Mouse (Mus musculus): ENCODE results near the gene B230104I21Rik. TPM values are rescaled to one million over a fixed set of nuclear protein-coding genes. Genes with fewer than 3 reads are reported as not detected.

B230104I21Rik gene
- polyA plus RNA-seq, 1 experiment from 2014 or later, result not detected

- no peaks in the 10 kb centered on the region for H3K9me3 ChIP-seq (ENCODE audit: low read length)
- no peaks in the 10 kb centered on the region for H3K4me1 ChIP-seq (ENCODE audit: insufficient read depth, low read depth, low read length)
- H3K27me3 ChIP-seq (replicated peaks; ENCODE audit: insufficient read depth, low read length), result no peaks in the 10 kb centered on the region
- H3K4me3 ChIP-seq (ENCODE audit: low read depth, low read length), result no peak overlapping the region
- no peak overlapping the region for H3K9ac ChIP-seq (replicated peaks; ENCODE audit: low read depth)
- no peaks in the 10 kb centered on the region for H3K36me3 ChIP-seq (ENCODE audit: insufficient read depth, low read length)
- no peak for ATAC-seq
- 33% methylated on average over 8 of the region's 8 CpGs for WGBS
- H3K27ac ChIP-seq (ENCODE audit: low read length), result no peak overlapping the region
- DNase-seq (ENCODE audit: low spot score), result no peak
- H3K4me2 ChIP-seq (replicated peaks; ENCODE audit: low read depth, low read length), result no peak overlapping the region
- TF ChIP-seq EP300 (IDR thresholded peaks at IDR 0.05) (no peak), CTCF (IDR thresholded peaks at IDR 0.05) (no peak)
Observed at GRCm38 (mm10) chr4:154386810-154387209, 50.9 kb downstream of the B230104I21Rik start.

GRCm38 (mm10) chr4:154389641-154390040, 53.7 kb downstream of the B230104I21Rik start:
- TF ChIP-seq EP300 (IDR thresholded peaks at IDR 0.05) (no peak), CTCF (IDR thresholded peaks at IDR 0.05) (no peak)
- H3K4me1 ChIP-seq (ENCODE audit: insufficient read depth, low read depth, low read length), result no peaks in the 10 kb centered on the region
- H3K9me3 ChIP-seq (ENCODE audit: low read length), result no peaks in the 10 kb centered on the region
- no peak overlapping the region for H3K9ac ChIP-seq (replicated peaks; ENCODE audit: low read depth)
- ATAC-seq (no peak), DNase-seq (ENCODE audit: low spot score) (no peak)
- no peaks in the 10 kb centered on the region for H3K36me3 ChIP-seq (ENCODE audit: insufficient read depth, low read length)
- 93% methylated on average over 2 of the region's 2 CpGs for WGBS
- H3K27ac ChIP-seq (ENCODE audit: low read length), result no peak overlapping the region
- no peak overlapping the region for H3K4me3 ChIP-seq (ENCODE audit: low read depth, low read length)
- no peak overlapping the region for H3K4me2 ChIP-seq (replicated peaks; ENCODE audit: low read depth, low read length)
- H3K27me3 ChIP-seq (replicated peaks; ENCODE audit: insufficient read depth, low read length), result no peaks in the 10 kb centered on the region

- 29% methylated on average over 20 of the region's 20 CpGs for WGBS
- Histone ChIP-seq H3K4me1 (ENCODE audit: insufficient read depth, low read depth, low read length) (no peaks in the 10 kb centered on the region), H3K9ac (replicated peaks; ENCODE audit: low read depth) (no peak overlapping the region), H3K9me3 (ENCODE audit: low read length) (no peaks in the 10 kb centered on the region), H3K27me3 (replicated peaks; ENCODE audit: insufficient read depth, low read length) (no peaks in the 10 kb centered on the region), H3K4me3 (ENCODE audit: low read depth, low read length) (no peak overlapping the region), H3K4me2 (replicated peaks; ENCODE audit: low read depth, low read length) (no peak overlapping the region), H3K27ac (ENCODE audit: low read length) (no peak overlapping the region), H3K36me3 (ENCODE audit: insufficient read depth, low read length) (no peaks in the 10 kb centered on the region)
- peak; percentile 47 for DNase-seq (ENCODE audit: low spot score)
- TF ChIP-seq CTCF (IDR thresholded peaks at IDR 0.05), result peak; percentile 24; the same call in 1 of the 2 replicates
- 0 out of 2 replicates have a peak, but pooled peaks have one; percentile 20 for TF ChIP-seq EP300 (IDR thresholded peaks at IDR 0.05)
- ATAC-seq, result peak; percentile 57
Observed at GRCm38 (mm10) chr4:154390333-154391080, 54.6 kb downstream of the B230104I21Rik start.

- no peak overlapping the region for H3K4me3 ChIP-seq (ENCODE audit: low read depth, low read length)
- no peak for DNase-seq (ENCODE audit: low spot score)
- TF ChIP-seq CTCF (IDR thresholded peaks at IDR 0.05) (peak; percentile 59), EP300 (IDR thresholded peaks at IDR 0.05) (no peak)
- no peak overlapping the region for H3K9ac ChIP-seq (replicated peaks; ENCODE audit: low read depth)
- no peaks in the 10 kb centered on the region for H3K9me3 ChIP-seq (ENCODE audit: low read length)
- H3K36me3 ChIP-seq (ENCODE audit: insufficient read depth, low read length), result no peaks in the 10 kb centered on the region
- no peak overlapping the region for H3K4me2 ChIP-seq (replicated peaks; ENCODE audit: low read depth, low read length)
- no peak overlapping the region for H3K27ac ChIP-seq (ENCODE audit: low read length)
- ATAC-seq, result no peak
- WGBS, result 33% methylated on average over 1 of the region's 1 CpGs
- H3K4me1 ChIP-seq (ENCODE audit: insufficient read depth, low read depth, low read length), result no peaks in the 10 kb centered on the region
- no peaks in the 10 kb centered on the region for H3K27me3 ChIP-seq (replicated peaks; ENCODE audit: insufficient read depth, low read length)
Observed at GRCm38 (mm10) chr4:154392641-154393040, 56.7 kb downstream of the B230104I21Rik start.

- Histone ChIP-seq H3K4me2 (replicated peaks; ENCODE audit: low read depth, low read length) (no peak overlapping the region), H3K36me3 (ENCODE audit: insufficient read depth, low read length) (no peaks in the 10 kb centered on the region), H3K27ac (ENCODE audit: low read length) (no peak overlapping the region), H3K4me3 (ENCODE audit: low read depth, low read length) (no peak overlapping the region), H3K4me1 (ENCODE audit: insufficient read depth, low read depth, low read length) (no peaks in the 10 kb centered on the region), H3K27me3 (replicated peaks; ENCODE audit: insufficient read depth, low read length) (no peaks in the 10 kb centered on the region), H3K9me3 (ENCODE audit: low read length) (no peaks in the 10 kb centered on the region), H3K9ac (replicated peaks; ENCODE audit: low read depth) (no peak overlapping the region)
- WGBS, result 20% methylated on average over 18 of the region's 18 CpGs
- ATAC-seq (peak; percentile 38), DNase-seq (ENCODE audit: low spot score) (peak; percentile 52)
- TF ChIP-seq EP300 (IDR thresholded peaks at IDR 0.05) (no peak), CTCF (IDR thresholded peaks at IDR 0.05) (peak; percentile 79)
Observed at GRCm38 (mm10) chr4:154393196-154394122, 57.5 kb downstream of the B230104I21Rik start.

- DNase-seq (ENCODE audit: low spot score) (no peak), ATAC-seq (no peak)
- H3K9me3 ChIP-seq (ENCODE audit: low read length), result no peaks in the 10 kb centered on the region
- TF ChIP-seq CTCF (IDR thresholded peaks at IDR 0.05), result no peak
- no peak for TF ChIP-seq EP300 (IDR thresholded peaks at IDR 0.05)
- H3K4me3 ChIP-seq (ENCODE audit: low read depth, low read length), result no peak overlapping the region
- WGBS, result 55% methylated on average over 7 of the region's 7 CpGs
- no peaks in the 10 kb centered on the region for H3K36me3 ChIP-seq (ENCODE audit: insufficient read depth, low read length)
- no peak overlapping the region for H3K9ac ChIP-seq (replicated peaks; ENCODE audit: low read depth)
- no peaks in the 10 kb centered on the region for H3K27me3 ChIP-seq (replicated peaks; ENCODE audit: insufficient read depth, low read length)
- H3K4me2 ChIP-seq (replicated peaks; ENCODE audit: low read depth, low read length), result no peak overlapping the region
- no peaks in the 10 kb centered on the region for H3K4me1 ChIP-seq (ENCODE audit: insufficient read depth, low read depth, low read length)
- no peak overlapping the region for H3K27ac ChIP-seq (ENCODE audit: low read length)
Observed at GRCm38 (mm10) chr4:154394123-154394722, 58.3 kb downstream of the B230104I21Rik start.
